Mouse (Mus musculus): ENCODE results near the gene Col11a1. TPM values are rescaled to one million over a fixed set of nuclear protein-coding genes. Genes with fewer than 3 reads are reported as not detected.

Gene Col11a1
- total RNA-seq (2021), result 10 to 100 TPM in 1 of 2 experiments, 1 to 10 TPM in 1; 4.8 to 11.7 TPM
- long read RNA-seq, experiment 1, partial matches to known transcripts, result 1 of 1 reads
- long read RNA-seq, experiment 1, other reads (novel, unspliced or antisense), result 0 of 1 reads
- long read RNA-seq, experiment 2, full-length matches to known transcripts, result 4 of 12 reads
- long read RNA-seq, experiment 2, partial matches to known transcripts, result 8 of 12 reads
- long read RNA-seq, experiment 2, other reads (novel, unspliced or antisense), result 0 of 12 reads

- peak; percentile 64 for DNase-seq
These were observed at the start of gene Col11a1 for GRCm38 (mm10) chr3:114029971-114030635. Gene Col11a1 (plus strand): TSS chr3:114030540.

GRCm38 (mm10) chr3:113990936-113991335 is 39.4 kb upstream of the Col11a1 start:
- no peak for DNase-seq

GRCm38 (mm10) chr3:114030886-114031285 is 546 bp downstream of the Col11a1 start:
- no peak for DNase-seq

- peak; percentile 15 for DNase-seq
These were observed 1.2 kb downstream of the Col11a1 start for GRCm38 (mm10) chr3:114031351-114032213.

GRCm38 (mm10) chr3:114032333-114032732 is 2.0 kb downstream of the Col11a1 start:
- DNase-seq, result no peak

GRCm38 (mm10) chr3:114052406-114052805 is 22.1 kb downstream of the Col11a1 start:
- no peak for DNase-seq

- no peak for DNase-seq
These were observed 23.2 kb downstream of the Col11a1 start for GRCm38 (mm10) chr3:114053501-114053900.

- DNase-seq, result no peak
These were observed 34.8 kb downstream of the Col11a1 start for GRCm38 (mm10) chr3:114065123-114065522.

GRCm38 (mm10) chr3:114065587-114065986 is 35.2 kb downstream of the Col11a1 start:
- DNase-seq, result peak; percentile 42

- DNase-seq, result no peak
These were observed 69.0 kb downstream of the Col11a1 start for GRCm38 (mm10) chr3:114099335-114099734.

- no peak for DNase-seq
These were observed 76.8 kb downstream of the Col11a1 start for GRCm38 (mm10) chr3:114107099-114107498.

- DNase-seq, result no peak
These were observed 116.8 kb downstream of the Col11a1 start for GRCm38 (mm10) chr3:114147140-114147539.

GRCm38 (mm10) chr3:114197964-114198750 is 167.8 kb downstream of the Col11a1 start:
- no peak for DNase-seq

- no peak for DNase-seq
These were observed 181.9 kb downstream of the Col11a1 start for GRCm38 (mm10) chr3:114212255-114212654.

GRCm38 (mm10) chr3:114216105-114216504 is 185.8 kb downstream of the Col11a1 start:
- no peak for DNase-seq

- DNase-seq, result peak; percentile 4
These were observed 199.2 kb downstream of the Col11a1 start for GRCm38 (mm10) chr3:114229501-114229900.

Data from gastrocnemius, postnatal 25 days (tissue).